Mouse (Mus musculus): ENCODE results near the gene Rpl41. TPM values are rescaled to one million over a fixed set of nuclear protein-coding genes. Genes with fewer than 3 reads are reported as not detected.

Gene Rpl41
- polyA plus RNA-seq, 1 experiment from 2014 or later: 2,991 TPM

DNA sequence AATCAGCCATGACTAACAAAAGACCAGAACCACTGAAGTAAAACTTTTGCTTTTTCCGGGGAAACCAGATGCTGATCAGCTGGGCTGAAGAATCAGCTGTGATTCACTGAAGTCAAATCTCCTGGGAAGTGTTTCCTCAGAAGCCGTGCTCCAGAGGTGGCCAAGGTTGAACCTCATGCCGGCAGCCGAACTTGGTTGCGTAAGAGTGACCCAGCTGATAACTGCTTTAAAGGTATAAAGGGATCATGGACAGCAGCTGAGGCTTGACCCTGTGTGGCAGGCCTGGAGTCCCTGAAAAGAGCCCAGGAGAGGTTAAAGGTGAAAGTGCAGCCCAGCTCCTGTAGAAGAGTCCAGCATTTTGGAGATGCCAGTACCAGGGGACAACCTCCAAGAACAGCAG, 46.8 kb downstream of the Rpl41 start:
- no peak overlapping the region for H3K4me2 ChIP-seq
- H3K4me3 ChIP-seq (ENCODE audit: low read depth, low read length): no peak overlapping the region
- whole genome bisulfite sequencing: 84% methylated on average over 5 of the region's 5 CpGs
- DNase-seq (ENCODE audit: low spot score, missing footprints) (no peak), ATAC-seq (ENCODE audit: low FRiP score) (no peak)
- H3K36me3 ChIP-seq (ENCODE audit: control insufficient read depth, insufficient read depth, low read length): no peaks in the 10 kb centered on the region
- H3K9me3 ChIP-seq (ENCODE audit: control insufficient read depth, low read length): no peaks in the 10 kb centered on the region
- no peak overlapping the region for H3K9ac ChIP-seq (ENCODE audit: low read length)
- no peak overlapping the region for H3K27ac ChIP-seq (ENCODE audit: low read depth, low read length)
- peaks cover 8% of the 10 kb centered on the region; the same call in 1 of the 2 replicates for H3K4me1 ChIP-seq (ENCODE audit: control insufficient read depth, insufficient read depth, low read length)
- no peaks in the 10 kb centered on the region for H3K27me3 ChIP-seq (ENCODE audit: control insufficient read depth, insufficient read depth, low read length)

DNA sequence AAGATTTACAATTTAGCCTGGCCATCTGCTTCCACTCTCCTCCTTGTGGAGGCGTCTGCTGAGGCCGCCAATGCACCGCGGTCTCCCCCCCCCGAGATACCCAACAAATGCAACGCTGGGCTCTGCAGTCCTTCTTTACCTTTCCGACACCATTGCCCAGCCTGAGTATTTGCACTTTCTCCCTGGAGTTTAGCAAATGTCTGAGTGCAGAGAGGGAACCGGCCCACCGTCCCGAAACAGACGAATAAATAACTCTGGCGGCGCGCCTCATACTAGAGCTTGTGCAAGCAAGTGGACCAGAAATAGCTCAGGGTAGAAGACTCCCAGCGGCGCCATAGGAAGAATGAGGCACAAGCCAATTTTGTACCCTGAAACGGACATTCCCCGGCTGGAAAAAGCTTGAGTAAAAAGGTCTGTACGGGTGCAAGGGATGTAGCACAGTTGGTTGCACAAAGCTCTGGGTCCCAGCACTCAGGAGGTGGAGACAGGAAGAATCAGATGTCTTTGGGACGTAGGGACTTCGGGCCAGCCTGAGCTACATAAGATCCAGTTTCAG, 49.9 kb downstream of the Rpl41 start:
- peaks cover 15% of the 10 kb centered on the region for H3K4me1 ChIP-seq (ENCODE audit: control insufficient read depth, insufficient read depth, low read length)
- H3K27me3 ChIP-seq (ENCODE audit: control insufficient read depth, insufficient read depth, low read length): no peaks in the 10 kb centered on the region
- peak overlapping the region; percentile 63 for H3K9ac ChIP-seq (ENCODE audit: low read length)
- H3K4me2 ChIP-seq: peak overlapping the region; percentile 77
- no peaks in the 10 kb centered on the region for H3K9me3 ChIP-seq (ENCODE audit: control insufficient read depth, low read length)
- H3K27ac ChIP-seq (ENCODE audit: low read depth, low read length): no peak overlapping the region; the same call in none of the 2 replicates
- peak; percentile 59 for ATAC-seq (ENCODE audit: low FRiP score)
- H3K4me3 ChIP-seq (ENCODE audit: low read depth, low read length): peak overlapping the region; percentile 51
- 2% methylated on average over 21 of the region's 21 CpGs for WGBS
- peak; percentile 96 for DNase-seq (ENCODE audit: low spot score, missing footprints)
- H3K36me3 ChIP-seq (ENCODE audit: control insufficient read depth, insufficient read depth, low read length): no peaks in the 10 kb centered on the region

DNA sequence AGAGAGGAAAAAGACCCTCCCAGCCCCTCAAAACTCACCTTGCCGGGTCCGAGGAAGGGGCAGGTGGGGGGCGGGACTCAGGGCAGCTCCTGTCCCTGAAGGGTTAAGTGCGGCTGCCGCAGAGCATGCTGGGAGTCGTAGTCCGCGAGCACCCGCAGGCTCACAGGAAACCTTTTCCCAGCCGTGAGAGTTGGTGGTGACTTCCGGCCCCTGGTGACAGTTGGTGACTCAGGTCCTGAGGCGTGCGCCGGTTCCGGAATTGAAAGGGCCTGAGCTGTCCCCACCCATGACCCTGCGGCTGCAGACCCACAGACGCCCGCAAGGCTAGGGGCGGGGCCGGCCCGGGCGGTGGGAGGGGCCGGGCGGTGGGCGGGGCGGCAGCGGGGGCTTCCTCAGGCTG, 50.5 kb downstream of the Rpl41 start, which contains the start of gene Myl6b:
Gene Myl6b (minus strand): TSS at position 96 of the 400 bp plus-strand sequence.
- peak within 1 kb of the TSS; percentile 63 for H3K9ac ChIP-seq (ENCODE audit: low read length)
- H3K27ac ChIP-seq (ENCODE audit: low read depth, low read length): peak within 1 kb of the TSS; percentile 35
- H3K27me3 ChIP-seq (ENCODE audit: control insufficient read depth, insufficient read depth, low read length): no peaks in the 10 kb centered on the region
- no peaks in the 10 kb centered on the region for H3K36me3 ChIP-seq (ENCODE audit: control insufficient read depth, insufficient read depth, low read length)
- peak within 1 kb of the TSS; percentile 77 for H3K4me2 ChIP-seq
- DNase-seq (ENCODE audit: low spot score, missing footprints): peak; percentile 99
- no peaks in the 10 kb centered on the region for H3K9me3 ChIP-seq (ENCODE audit: control insufficient read depth, low read length)
- peak; percentile 91 for ATAC-seq (ENCODE audit: low FRiP score)
- WGBS: 1% methylated on average over 27 of the region's 27 CpGs
- peaks cover 15% of the 10 kb centered on the region for H3K4me1 ChIP-seq (ENCODE audit: control insufficient read depth, insufficient read depth, low read length)
- H3K4me3 ChIP-seq (ENCODE audit: low read depth, low read length): peak within 1 kb of the TSS; percentile 51

Small RNA genes lying within 50 kb of the gene (microRNA-seq; reads per million reads assigned to microRNA genes)
- gene Gm47275 (not detected), gene Mir6916 (not detected), gene Mir6917 (not detected)

Other genes starting within 250 kb of the Rpl41 start
- gene Pan2, start 246.0 kb downstream of the Rpl41 start, polyA plus RNA-seq (2014; fragmentation: Nextera tagmentation; extraction: Ambion mirVana): 37.2 and 37.5 TPM in 2 replicates
- 222 and 239 TPM in 2 replicates for gene Cnpy2, start 226.8 kb downstream of the Rpl41 start, polyA plus RNA-seq (2014; fragmentation: Nextera tagmentation; extraction: Ambion mirVana)
- 236 and 248 TPM in 2 replicates for gene Cs, start 211.6 kb downstream of the Rpl41 start, polyA plus RNA-seq (2014; fragmentation: Nextera tagmentation; extraction: Ambion mirVana)
- 23.1 and 23.4 TPM in 2 replicates for gene Coq10a, start 180.3 kb downstream of the Rpl41 start, polyA plus RNA-seq (2014; fragmentation: Nextera tagmentation; extraction: Ambion mirVana)
- gene Ankrd52, start 172.2 kb downstream of the Rpl41 start, polyA plus RNA-seq (2014; fragmentation: Nextera tagmentation; extraction: Ambion mirVana): 7.5 and 8.6 TPM in 2 replicates
- gene Slc39a5, start 148.1 kb downstream of the Rpl41 start, polyA plus RNA-seq (2014; fragmentation: Nextera tagmentation; extraction: Ambion mirVana): not detected in 2 replicates
- 131 and 154 TPM in 2 replicates for gene Nabp2, start 137.8 kb downstream of the Rpl41 start, polyA plus RNA-seq (2014; fragmentation: Nextera tagmentation; extraction: Ambion mirVana)
- gene Rnf41, start 137.6 kb downstream of the Rpl41 start, polyA plus RNA-seq (2014; fragmentation: Nextera tagmentation; extraction: Ambion mirVana): 43.1 and 43.8 TPM in 2 replicates
- gene Smarcc2, start 90.1 kb downstream of the Rpl41 start, polyA plus RNA-seq (2014; fragmentation: Nextera tagmentation; extraction: Ambion mirVana): 124 and 138 TPM in 2 replicates
- 683 and 746 TPM in 2 replicates for gene Myl6, start 55.2 kb downstream of the Rpl41 start, polyA plus RNA-seq (2014; fragmentation: Nextera tagmentation; extraction: Ambion mirVana)
- 3.4 and 3.7 TPM in 2 replicates for gene Myl6b, start 50.6 kb downstream of the Rpl41 start, polyA plus RNA-seq (2014; fragmentation: Nextera tagmentation; extraction: Ambion mirVana)
- 15.6 and 18.1 TPM in 2 replicates for gene Esyt1, start 23.4 kb downstream of the Rpl41 start, polyA plus RNA-seq (2014; fragmentation: Nextera tagmentation; extraction: Ambion mirVana)
- 16.0 and 19.0 TPM in 2 replicates for gene Zc3h10, start 1.5 kb downstream of the Rpl41 start, polyA plus RNA-seq (2014; fragmentation: Nextera tagmentation; extraction: Ambion mirVana)
- 241 and 249 TPM in 2 replicates for gene Pa2g4, start 16.7 kb upstream of the Rpl41 start, polyA plus RNA-seq (2014; fragmentation: Nextera tagmentation; extraction: Ambion mirVana)
- 0.49 and 0.77 TPM in 2 replicates for gene Erbb3, start 40.3 kb upstream of the Rpl41 start, polyA plus RNA-seq (2014; fragmentation: Nextera tagmentation; extraction: Ambion mirVana)
- gene Rps26, start 77.4 kb upstream of the Rpl41 start, polyA plus RNA-seq (2014; fragmentation: Nextera tagmentation; extraction: Ambion mirVana): 588 and 638 TPM in 2 replicates
- gene Ikzf4, start 96.7 kb upstream of the Rpl41 start, polyA plus RNA-seq (2014; fragmentation: Nextera tagmentation; extraction: Ambion mirVana): 3.8 and 4.2 TPM in 2 replicates
- gene Suox, start 124.8 kb upstream of the Rpl41 start, polyA plus RNA-seq (2014; fragmentation: Nextera tagmentation; extraction: Ambion mirVana): 12.5 and 12.7 TPM in 2 replicates
- gene Rab5b, start 147.0 kb upstream of the Rpl41 start, polyA plus RNA-seq (2014; fragmentation: Nextera tagmentation; extraction: Ambion mirVana): 80.1 and 82.6 TPM in 2 replicates
- 2.2 and 3.1 TPM in 2 replicates for gene Pmel, start 154.9 kb upstream of the Rpl41 start, polyA plus RNA-seq (2014; fragmentation: Nextera tagmentation; extraction: Ambion mirVana)
- 98.9 and 99.1 TPM in 2 replicates for gene Cdk2, start 155.7 kb upstream of the Rpl41 start, polyA plus RNA-seq (2014; fragmentation: Nextera tagmentation; extraction: Ambion mirVana)
- 5.4 and 5.7 TPM in 2 replicates for gene Dgka, start 195.6 kb upstream of the Rpl41 start, polyA plus RNA-seq (2014; fragmentation: Nextera tagmentation; extraction: Ambion mirVana)
- 43.5 and 48.1 TPM in 2 replicates for gene Pym1, start 198.6 kb upstream of the Rpl41 start, polyA plus RNA-seq (2014; fragmentation: Nextera tagmentation; extraction: Ambion mirVana)
- gene Mmp19, start 241.6 kb upstream of the Rpl41 start, polyA plus RNA-seq (2014; fragmentation: Nextera tagmentation; extraction: Ambion mirVana): 0.26 and 0.33 TPM in 2 replicates

All from midbrain, embryonic 11.5 days (tissue).